Mouse (Mus musculus): ENCODE results near the gene 1700029I15Rik. TPM values are rescaled to one million over a fixed set of nuclear protein-coding genes. Genes with fewer than 3 reads are reported as not detected.

1700029I15Rik gene
- total RNA-seq (2023), result 10 to 100 TPM in 1 of 2 experiments, 1 to 10 TPM in 1; 7.8 to 11.5 TPM

DNA sequence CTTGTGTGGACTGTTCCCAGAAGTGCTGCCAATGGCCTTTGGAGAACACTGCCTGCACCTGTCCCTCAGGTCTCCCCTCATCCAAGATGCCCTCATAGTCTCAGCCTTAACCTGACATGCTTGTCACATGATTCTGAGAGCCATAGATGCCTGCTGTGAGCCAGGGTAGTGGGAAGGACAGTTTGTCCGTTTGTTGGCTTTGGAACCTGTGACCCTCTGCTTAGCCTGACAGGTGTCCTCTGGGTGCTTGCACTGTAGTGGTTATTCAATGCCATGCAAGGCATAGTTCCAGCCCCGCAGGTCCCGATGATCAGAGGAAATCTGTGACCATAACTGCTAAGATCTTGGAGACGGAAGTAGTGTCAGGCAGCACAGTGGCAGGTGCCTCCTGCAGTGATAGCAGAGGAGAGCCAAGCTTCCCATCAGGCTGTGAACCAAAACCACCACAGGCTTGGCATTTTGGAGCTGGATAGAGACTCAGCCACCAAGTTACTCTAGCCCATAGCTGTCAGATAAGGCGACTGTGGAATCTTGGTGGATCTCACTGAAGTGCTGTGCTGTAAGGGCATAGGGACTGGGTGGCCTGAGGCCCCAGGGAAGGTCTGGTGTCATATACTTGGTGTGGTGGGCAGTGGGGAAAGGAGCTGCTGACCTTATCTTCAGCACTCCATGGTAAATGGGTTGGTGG, at the start of gene 1700029I15Rik:
Gene 1700029I15Rik (plus strand): TSS at position 638 of the 688 bp plus-strand sequence.

DNA sequence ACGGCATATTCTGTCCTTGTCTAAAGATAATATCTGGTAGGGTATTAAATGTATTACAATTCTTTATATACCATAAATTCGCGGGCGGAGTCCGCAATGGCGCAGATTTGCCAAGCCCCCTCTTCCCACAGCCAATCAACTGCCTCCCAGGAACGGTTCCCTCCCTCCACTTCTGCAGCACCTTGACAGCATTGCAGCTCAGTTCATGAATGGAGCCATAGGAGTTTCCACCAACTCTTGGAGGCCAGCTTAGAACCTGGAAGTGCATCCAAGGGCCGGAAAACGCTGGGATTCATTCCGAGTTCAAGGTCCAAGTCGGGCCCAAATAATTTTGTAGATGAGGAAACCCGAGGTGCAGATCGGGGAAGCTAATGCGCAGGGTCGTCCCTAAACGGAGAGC, 7.8 kb upstream of the 1700029I15Rik start, which contains the start of the genes Pex16 and Large2:
Gene Pex16 (plus strand): TSS at position 163 of the 400 bp plus-strand sequence.
Gene Large2 (minus strand): TSS at position 356 of the 400 bp plus-strand sequence.

GRCm38 (mm10) chr2:92401091-92401561, 18.8 kb downstream of the 1700029I15Rik start, which contains the start of gene Mapk8ip1:
Gene Mapk8ip1 (minus strand): TSS chr2:92401263.

DNA sequence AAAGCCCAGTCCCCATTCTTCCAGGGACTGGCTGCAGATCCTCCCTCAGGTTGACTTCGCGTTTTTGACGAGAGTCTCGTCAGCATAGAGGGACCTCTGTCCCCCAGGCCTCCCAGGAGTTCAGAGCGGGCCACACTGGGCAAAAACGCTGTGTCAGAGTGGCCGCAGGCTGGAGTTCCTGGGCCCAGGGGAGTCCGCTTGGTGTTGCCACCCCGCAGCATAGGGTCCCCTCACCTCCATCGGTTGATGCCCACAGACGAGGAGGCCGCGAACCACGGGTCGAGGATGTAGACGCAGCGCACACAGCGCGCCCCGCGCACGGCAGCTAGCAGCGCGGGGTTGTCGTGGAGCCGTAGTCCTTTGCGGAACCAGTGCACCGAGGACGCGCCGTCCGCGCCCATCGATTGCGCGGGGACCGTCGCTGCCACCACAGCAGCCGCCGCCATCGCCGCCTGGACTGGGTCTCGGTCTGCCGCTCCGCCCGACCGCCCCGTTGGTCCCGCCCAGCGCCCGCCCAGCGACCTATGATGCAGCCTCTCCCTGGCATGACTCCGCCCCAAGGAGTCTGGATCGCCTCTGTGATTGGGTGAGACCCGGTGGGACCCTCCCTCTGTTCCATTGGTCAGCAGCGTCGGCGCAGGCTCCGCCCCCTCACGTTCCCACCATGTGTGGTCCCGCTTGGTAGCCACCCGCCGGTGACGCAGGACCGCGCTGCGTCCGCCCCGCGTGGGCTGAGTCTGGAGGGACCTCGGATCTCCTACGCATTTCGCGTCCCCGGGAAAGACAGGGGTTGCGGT, 51.4 kb downstream of the 1700029I15Rik start, which contains the start of gene Cry2:
Gene Cry2 (minus strand): TSS at position 466 of the 797 bp plus-strand sequence.

Other genes starting within 250 kb of the 1700029I15Rik start
- gene Pex16, start 7.9 kb upstream of the 1700029I15Rik start, total RNA-seq (2023), result 10 to 100 TPM; 30.8 to 38.2 TPM
- gene Large2, start 7.7 kb upstream of the 1700029I15Rik start, total RNA-seq (2023), result under 1 TPM in 1 of 2 experiments, not detected in 1; 0.90 TPM
- gene Mapk8ip1, start 18.7 kb downstream of the 1700029I15Rik start, total RNA-seq (2023), result under 1 TPM; 0.33 to 0.38 TPM
- 10 to 100 TPM; 51.4 to 52.4 TPM for gene Cry2, start 51.5 kb downstream of the 1700029I15Rik start, total RNA-seq (2023)
- 10 to 100 TPM; 30.7 to 33.1 TPM for gene Slc35c1, start 78.0 kb downstream of the 1700029I15Rik start, total RNA-seq (2023)
- gene Chst1, start 217.2 kb downstream of the 1700029I15Rik start, total RNA-seq (2023), result under 1 TPM in 1 of 2 experiments, not detected in 1; 0.64 TPM